Mouse (Mus musculus) lung, postnatal 0 days (tissue): ENCODE data around the gene Tent5d.

Experiments used
- CTCF ChIP-seq: IDR thresholded peaks from 2 replicates; pipeline ENCODE4 v1.5.1; 2016; ENCODE audit warnings: antibody characterized with exemption, mild to moderate bottlenecking
- EP300 ChIP-seq: IDR thresholded peaks from 2 replicates; pipeline ENCODE4 v1.6.1; 2016; ENCODE audit warnings: antibody characterized with exemption, mild to moderate bottlenecking, control low read depth

DNA sequence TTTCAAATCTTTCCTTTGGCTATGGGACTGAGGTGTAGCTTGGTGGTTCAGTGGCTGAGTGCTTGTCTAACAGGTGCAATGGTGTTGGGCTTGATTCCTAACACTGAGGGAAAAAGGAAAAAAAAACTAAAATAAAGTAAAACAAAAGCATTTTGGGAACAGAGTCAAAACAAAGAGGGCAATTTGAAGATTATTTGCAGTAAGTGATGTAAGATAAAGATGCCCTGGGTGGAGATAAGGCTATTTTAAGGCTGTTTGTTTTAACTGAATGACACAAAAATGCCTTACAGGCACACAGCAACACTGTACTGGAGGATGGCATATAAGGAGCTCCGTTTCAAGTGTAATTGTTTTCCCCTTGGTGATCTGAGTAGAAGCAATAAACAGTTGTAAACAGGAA lies 3.4 kb downstream of the Tent5d start:
- no peak for TF ChIP-seq EP300
- no peak for TF ChIP-seq CTCF
